Mouse (Mus musculus): ENCODE data around the gene Rhbg. TPM values are rescaled to one million over a fixed set of nuclear protein-coding genes. Genes with fewer than 3 reads are reported as not detected.

Rhbg gene
- polyA plus RNA-seq, 1 experiment from 2014 or later: 19.4 TPM

GRCm38 (mm10) chr3:88216534-88217326 is 37.8 kb downstream of the Rhbg start:
- 0 out of 2 replicates have a peak, but pooled peaks cover 4% of the 10 kb centered on the region for H3K4me1 ChIP-seq (replicated peaks; ENCODE audit: control insufficient read depth, insufficient read depth)
- TF ChIP-seq CTCF (IDR thresholded peaks at IDR 0.05; ENCODE audit: low read depth) (no peak), EP300 (optimal IDR thresholded peaks at IDR 0.05) (no peak)
- H3K27me3 ChIP-seq (ENCODE audit: control insufficient read depth, insufficient read depth, low read length): peaks cover 27% of the 10 kb centered on the region; the same call in 1 of the 2 replicates
- H3K4me3 ChIP-seq (ENCODE audit: low read depth, low read length): no peak overlapping the region
- 14% methylated on average over 7 of the region's 7 CpGs for WGBS
- H3K27ac ChIP-seq (replicated peaks): no peak overlapping the region
- H3K9me3 ChIP-seq (ENCODE audit: control insufficient read depth, low read length): no peaks in the 10 kb centered on the region
- H3K4me2 ChIP-seq (replicated peaks; ENCODE audit: low read depth): no peak overlapping the region
- H3K36me3 ChIP-seq (ENCODE audit: control insufficient read depth, insufficient read depth, low read length): no peaks in the 10 kb centered on the region
- no peak overlapping the region for H3K9ac ChIP-seq (ENCODE audit: low read length)
- DNase-seq (ENCODE audit: low spot score): no peak
- no peak for ATAC-seq (ENCODE audit: low FRiP score, low TSS enrichment)

GRCm38 (mm10) chr3:88216116-88216515 is 38.4 kb downstream of the Rhbg start:
- Histone ChIP-seq H3K27me3 (ENCODE audit: control insufficient read depth, insufficient read depth, low read length) (peaks cover 27% of the 10 kb centered on the region; the same call in 1 of the 2 replicates), H3K9ac (ENCODE audit: low read length) (no peak overlapping the region), H3K9me3 (ENCODE audit: control insufficient read depth, low read length) (no peaks in the 10 kb centered on the region), H3K4me1 (replicated peaks; ENCODE audit: control insufficient read depth, insufficient read depth) (0 out of 2 replicates have a peak, but pooled peaks cover 4% of the 10 kb centered on the region), H3K4me2 (replicated peaks; ENCODE audit: low read depth) (peak overlapping the region; percentile 47), H3K4me3 (ENCODE audit: low read depth, low read length) (no peak overlapping the region; the same call in 1 of the 2 replicates), H3K36me3 (ENCODE audit: control insufficient read depth, insufficient read depth, low read length) (no peaks in the 10 kb centered on the region), H3K27ac (replicated peaks) (no peak overlapping the region)
- WGBS: 5% methylated on average over 6 of the region's 6 CpGs
- TF ChIP-seq CTCF (IDR thresholded peaks at IDR 0.05; ENCODE audit: low read depth) (no peak), EP300 (optimal IDR thresholded peaks at IDR 0.05) (no peak)
- ATAC-seq (ENCODE audit: low FRiP score, low TSS enrichment) (no peak), DNase-seq (ENCODE audit: low spot score) (no peak)

GRCm38 (mm10) chr3:88215553-88216004 is 38.9 kb downstream of the Rhbg start:
- no peaks in the 10 kb centered on the region for H3K9me3 ChIP-seq (ENCODE audit: control insufficient read depth, low read length)
- H3K27me3 ChIP-seq (ENCODE audit: control insufficient read depth, insufficient read depth, low read length): peaks cover 31% of the 10 kb centered on the region
- DNase-seq (ENCODE audit: low spot score) (no peak), ATAC-seq (ENCODE audit: low FRiP score, low TSS enrichment) (0 out of 2 replicates have a peak, but pooled peaks have one; percentile 45)
- no peaks in the 10 kb centered on the region for H3K36me3 ChIP-seq (ENCODE audit: control insufficient read depth, insufficient read depth, low read length)
- peak overlapping the region; percentile 47 for H3K4me2 ChIP-seq (replicated peaks; ENCODE audit: low read depth)
- TF ChIP-seq EP300 (optimal IDR thresholded peaks at IDR 0.05) (no peak), CTCF (IDR thresholded peaks at IDR 0.05; ENCODE audit: low read depth) (no peak)
- peak overlapping the region; percentile 34 for H3K4me3 ChIP-seq (ENCODE audit: low read depth, low read length)
- WGBS: 1% methylated on average over 23 of the region's 23 CpGs
- no peak overlapping the region for H3K27ac ChIP-seq (replicated peaks)
- 0 out of 2 replicates have a peak, but pooled peaks cover 4% of the 10 kb centered on the region for H3K4me1 ChIP-seq (replicated peaks; ENCODE audit: control insufficient read depth, insufficient read depth)
- H3K9ac ChIP-seq (ENCODE audit: low read length): no peak overlapping the region

- WGBS: 1% methylated on average over 48 of the region's 48 CpGs
- Histone ChIP-seq H3K4me3 (ENCODE audit: low read depth, low read length) (peak overlapping the region; percentile 34), H3K4me1 (replicated peaks; ENCODE audit: control insufficient read depth, insufficient read depth) (0 out of 2 replicates have a peak, but pooled peaks cover 4% of the 10 kb centered on the region), H3K36me3 (ENCODE audit: control insufficient read depth, insufficient read depth, low read length) (no peaks in the 10 kb centered on the region), H3K4me2 (replicated peaks; ENCODE audit: low read depth) (peak overlapping the region; percentile 47), H3K9me3 (ENCODE audit: control insufficient read depth, low read length) (no peaks in the 10 kb centered on the region), H3K27ac (replicated peaks) (no peak overlapping the region), H3K9ac (ENCODE audit: low read length) (no peak overlapping the region), H3K27me3 (ENCODE audit: control insufficient read depth, insufficient read depth, low read length) (peaks cover 32% of the 10 kb centered on the region)
- TF ChIP-seq CTCF (IDR thresholded peaks at IDR 0.05; ENCODE audit: low read depth) (no peak), EP300 (optimal IDR thresholded peaks at IDR 0.05) (no peak)
- peak; percentile 41 for DNase-seq (ENCODE audit: low spot score)
- peak; percentile 56; the same call in 1 of the 2 replicates for ATAC-seq (ENCODE audit: low FRiP score, low TSS enrichment)
These were observed 39.4 kb downstream of the Rhbg start for GRCm38 (mm10) chr3:88214971-88215552.

GRCm38 (mm10) chr3:88214197-88214938 is 40.1 kb downstream of the Rhbg start:
- Histone ChIP-seq H3K9me3 (ENCODE audit: control insufficient read depth, low read length) (no peaks in the 10 kb centered on the region), H3K36me3 (ENCODE audit: control insufficient read depth, insufficient read depth, low read length) (no peaks in the 10 kb centered on the region), H3K4me3 (ENCODE audit: low read depth, low read length) (peak overlapping the region; percentile 34), H3K27me3 (ENCODE audit: control insufficient read depth, insufficient read depth, low read length) (peaks cover 31% of the 10 kb centered on the region), H3K4me2 (replicated peaks; ENCODE audit: low read depth) (peak overlapping the region; percentile 47), H3K27ac (replicated peaks) (no peak overlapping the region), H3K9ac (ENCODE audit: low read length) (no peak overlapping the region), H3K4me1 (replicated peaks; ENCODE audit: control insufficient read depth, insufficient read depth) (0 out of 2 replicates have a peak, but pooled peaks cover 4% of the 10 kb centered on the region)
- ATAC-seq (ENCODE audit: low FRiP score, low TSS enrichment) (peak; percentile 24; the same call in 1 of the 2 replicates), DNase-seq (ENCODE audit: low spot score) (no peak)
- no peak for TF ChIP-seq EP300 (optimal IDR thresholded peaks at IDR 0.05)
- no peak for TF ChIP-seq CTCF (IDR thresholded peaks at IDR 0.05; ENCODE audit: low read depth)
- 2% methylated on average over 33 of the region's 42 CpGs for WGBS

Measured in stomach, postnatal 0 days (tissue).